10 mouse cellular contexts compared by ENCODE assay signal in genomic region chr4:152092751-152093293, GRCm38 (mm10). TPM values are rescaled to one million over a fixed set of nuclear protein-coding genes. Genes with fewer than 3 reads are reported as not detected.
DNase-seq lines count a peak whose midpoint lies in the region; ATAC-seq and TF ChIP-seq lines count a peak whose summit lies in the region.
"Had no signal": no experiment of that assay in that cellular context is flagged by ENCODE, and none has a peak within 500 bp of the region (broad histone marks: within the 10 kb centered on the region; RNA-seq: fewer than 3 reads in every experiment).

No protein-coding gene starts in this region.

- no peak overlapping the region for H3K4me3 ChIP-seq in kidney, embryonic 15.5 days (replicated peaks)
- H3K4me3 ChIP-seq in MEL (ENCODE audit: control insufficient read depth in 1 of 2, insufficient read depth in 1 of 2, low read depth in 2 of 2, low read length in 2 of 2) = 0 out of 4 replicates have a peak overlapping the region, but pooled peaks of 1 of the 2 experiments have one; percentile 8
- H3K4me3 ChIP-seq in embryonic facial prominence, embryonic 13.5 days = 0 out of 2 replicates have a peak overlapping the region, but pooled peaks have one; percentile 1
- H3K4me3 ChIP-seq in megakaryocyte, embryonic 14.5 days (replicated peaks) = peak overlapping the region; percentile 7

- peak overlapping the region; percentile 42; the same call in 1 of the 2 replicates for H3K27ac ChIP-seq in kidney, embryonic 15.5 days
- H3K27ac ChIP-seq in MEL (ENCODE audit: control insufficient read depth, low read depth, low read length) = peak overlapping the region; percentile 32
- H3K27ac ChIP-seq in embryonic facial prominence, embryonic 13.5 days = peak overlapping the region; percentile 72

- 48% methylated on average over 8 of the region's 8 CpGs for WGBS in kidney, embryonic 15.5 days
- WGBS in embryonic facial prominence, embryonic 13.5 days = 46% methylated on average over 8 of the region's 8 CpGs

- no peak for TF ChIP-seq CTCF in MEL (IDR thresholded peaks at IDR 0.05 in 2 of 3, conservative IDR thresholded peaks at IDR 0.05 in 1 of 3; ENCODE audit: control insufficient read depth in 1 of 3, insufficient read depth in 1 of 3, low read depth in 2 of 3, low read length in 3 of 3, poor library complexity in 1 of 3, severe bottlenecking in 1 of 3)

- ATAC-seq in kidney, embryonic 15.5 days (replicated peaks; ENCODE audit: low FRiP score) = peak; percentile 68
- ATAC-seq in embryonic facial prominence, embryonic 13.5 days (ENCODE audit: insufficient number of reproducible peaks, insufficient read depth, low FRiP score, low TSS enrichment, low read depth) = peak; percentile 43; the same call in 1 of the 2 replicates
- no peak for ATAC-seq in inflammation-experienced regulatory T-cells, adult 6 months

- no peaks in the 10 kb centered on the region for H3K9me3 ChIP-seq in kidney, embryonic 15.5 days (replicated peaks)
- no peaks in the 10 kb centered on the region for H3K9me3 ChIP-seq in MEL (replicated peaks; ENCODE audit: insufficient read depth, low read length)
- H3K9me3 ChIP-seq in embryonic facial prominence, embryonic 13.5 days = no peaks in the 10 kb centered on the region
- no peaks in the 10 kb centered on the region for H3K9me3 ChIP-seq in megakaryocyte, embryonic 14.5 days

- H3K4me2 ChIP-seq in kidney, embryonic 15.5 days = no peak overlapping the region
- H3K4me2 ChIP-seq in embryonic facial prominence, embryonic 13.5 days = peak overlapping the region; percentile 9; the same call in 1 of the 2 replicates

- peak in 1 of 2 experiments; percentile 21; a peak in 1 of 4 replicates for TF ChIP-seq POLR2A in MEL (IDR thresholded peaks at IDR 0.05; ENCODE audit: control insufficient read depth in 1 of 2, insufficient read depth in 1 of 2, low read depth in 1 of 2, low read length in 2 of 2, poor library complexity in 1 of 2)

- TF ChIP-seq EP300 in MEL (IDR thresholded peaks at IDR 0.05; ENCODE audit: low read depth in 1 of 2, low read length in 2 of 2) = 0 out of 4 replicates have a peak, but pooled peaks of 1 of the 2 experiments have one; percentile 36

- no peak for DNase-seq in kidney, adult 8-10 months
- peak; percentile 70 for DNase-seq in MEL (ENCODE audit: low read depth, low spot score)
- no peak for DNase-seq in ovary, postnatal 14 days (ENCODE audit: low spot score)
- no peak for DNase-seq in frontal cortex, postnatal 36 days (ENCODE audit: low spot score in 2 of 2)
- DNase-seq: adrenal gland, postnatal 10 days; gastrocnemius, postnatal 14 days had no signal

- peaks cover 54% of the 10 kb centered on the region for H3K4me1 ChIP-seq in kidney, embryonic 15.5 days
- peaks cover 24 to 43% of the 10 kb centered on the region in 2 experiments for H3K4me1 ChIP-seq in MEL (ENCODE audit: control insufficient read depth in 1 of 2, insufficient read depth in 2 of 2, low read length in 2 of 2)
- peaks cover 50% of the 10 kb centered on the region for H3K4me1 ChIP-seq in embryonic facial prominence, embryonic 13.5 days
- H3K4me1 ChIP-seq in megakaryocyte, embryonic 14.5 days = peaks cover 58% of the 10 kb centered on the region

- H3K36me3 ChIP-seq in kidney, embryonic 15.5 days = peaks cover 2% of the 10 kb centered on the region; the same call in 1 of the 2 replicates
- peaks cover 0 to 32% of the 10 kb centered on the region in 2 experiments; a peak in 2 of 4 replicates for H3K36me3 ChIP-seq in MEL (ENCODE audit: control insufficient read depth in 1 of 2, insufficient read depth in 2 of 2, low read length in 2 of 2)
- peaks cover 28% of the 10 kb centered on the region; the same call in 1 of the 2 replicates for H3K36me3 ChIP-seq in embryonic facial prominence, embryonic 13.5 days
- H3K36me3 ChIP-seq in megakaryocyte, embryonic 14.5 days (replicated peaks; ENCODE audit: low read length) = no peaks in the 10 kb centered on the region

- H3K9ac ChIP-seq in kidney, embryonic 15.5 days = no peak overlapping the region
- H3K9ac ChIP-seq in MEL (ENCODE audit: control insufficient read depth, low read depth, low read length, poor library complexity, severe bottlenecking) = peak overlapping the region; percentile 38
- H3K9ac ChIP-seq in embryonic facial prominence, embryonic 13.5 days = peak overlapping the region; percentile 32; the same call in 1 of the 2 replicates

- no peaks in the 10 kb centered on the region for H3K27me3 ChIP-seq in kidney, embryonic 15.5 days
- H3K27me3 ChIP-seq in MEL (ENCODE audit: control insufficient read depth in 1 of 2, insufficient read depth in 2 of 2, low read length in 2 of 2) = no peaks in the 10 kb centered on the region
- no peaks in the 10 kb centered on the region for H3K27me3 ChIP-seq in embryonic facial prominence, embryonic 13.5 days
- H3K27me3 ChIP-seq in megakaryocyte, embryonic 14.5 days (replicated peaks) = peaks cover 30% of the 10 kb centered on the region

- no peak for TF ChIP-seq RAD21 in MEL (IDR thresholded peaks at IDR 0.05; ENCODE audit: low read depth, low read length)

- H3K79me2 ChIP-seq in MEL (ENCODE audit: control insufficient read depth, insufficient read depth, low read length, poor library complexity) = no peaks in the 10 kb centered on the region

TF ChIP-seq in MEL, 35 proteins besides CTCF, POLR2A, EP300 and RAD21:
- TF ChIP-seq TCF12 (IDR thresholded peaks at IDR 0.05; ENCODE audit: low read depth, low read length) = 0 out of 2 replicates have a peak, but pooled peaks have one; percentile 3
- TF ChIP-seq POLR2AphosphoS2 (IDR thresholded peaks at IDR 0.05; ENCODE audit: low read length) = no peak

RNA-seq across cellular contexts. Expression of gene Plekhg5, which starts 20.5 kb away (rescaled TPM):
- polyA plus RNA-seq in kidney, embryonic 15.5 days (2015; fragmentation: Nextera tagmentation; extraction: Ambion mirVana) = 19.8 and 20.9 TPM in 2 replicates
- 9.6 and 10.8 TPM in 2 replicates for total RNA-seq in MEL (2012; rRNA removed)
- polyA plus RNA-seq in MEL (2012; ENCODE audit: insufficient read depth in 1 of 2, insufficient read length in 2 of 2, low read depth in 1 of 2, low replicate concordance in 2 of 2, missing spikeins in 1 of 2) = 10 to 100 TPM in 1 of 2 experiments, not detected in 1; 19.6 TPM
- polyA plus RNA-seq in embryonic facial prominence, embryonic 13.5 days (2015; fragmentation: Nextera tagmentation; extraction: Ambion mirVana) = 19.5 and 22.2 TPM in 2 replicates
- 3.6 and 5.5 TPM in 2 replicates for polyA plus RNA-seq in megakaryocyte, embryonic 14.5 days (2012; ENCODE audit: insufficient read depth, low replicate concordance)
- polyA plus RNA-seq in inflammation-experienced regulatory T-cells, adult 6 months (2017; shearing (Covaris generic)) = 1 to 10 TPM; 2.5 to 3.7 (median 2.9) TPM

RNA-seq across cellular contexts. Expression of gene Tnfrsf25, which starts 22.9 kb away (rescaled TPM):
- 1.5 and 2.4 TPM in 2 replicates for polyA plus RNA-seq in kidney, embryonic 15.5 days (2015; fragmentation: Nextera tagmentation; extraction: Ambion mirVana)
- total RNA-seq in MEL (2012; rRNA removed) = 0.49 and 1.1 TPM in 2 replicates
- polyA plus RNA-seq in MEL (2012; ENCODE audit: insufficient read depth in 1 of 2, insufficient read length in 2 of 2, low read depth in 1 of 2, low replicate concordance in 2 of 2, missing spikeins in 1 of 2) = under 1 TPM in 1 of 2 experiments, not detected in 1; 0.97 TPM
- polyA plus RNA-seq in embryonic facial prominence, embryonic 13.5 days (2015; fragmentation: Nextera tagmentation; extraction: Ambion mirVana) = 1.1 and 1.5 TPM in 2 replicates
- 0.56 TPM in 1 of 2 replicates, not detected in the other for polyA plus RNA-seq in megakaryocyte, embryonic 14.5 days (2012; ENCODE audit: insufficient read depth, low replicate concordance)
- polyA plus RNA-seq in inflammation-experienced regulatory T-cells, adult 6 months (2017; shearing (Covaris generic)) = 100 to 1,000 TPM; 125 to 133 (median 127) TPM

RNA-seq across cellular contexts. Expression of gene Nol9, which starts 53.7 kb away (rescaled TPM):
- 33.5 and 36.8 TPM in 2 replicates for polyA plus RNA-seq in kidney, embryonic 15.5 days (2015; fragmentation: Nextera tagmentation; extraction: Ambion mirVana)
- 75.1 and 80.9 TPM in 2 replicates for total RNA-seq in MEL (2012; rRNA removed)
- polyA plus RNA-seq in MEL (2012; ENCODE audit: insufficient read depth in 1 of 2, insufficient read length in 2 of 2, low read depth in 1 of 2, low replicate concordance in 2 of 2, missing spikeins in 1 of 2) = 100 to 1,000 TPM in 1 of 2 experiments, 10 to 100 TPM in 1; 80.3 to 114 TPM
- polyA plus RNA-seq in embryonic facial prominence, embryonic 13.5 days (2015; fragmentation: Nextera tagmentation; extraction: Ambion mirVana) = 34.4 and 34.8 TPM in 2 replicates
- 7.7 and 25.0 TPM in 2 replicates for polyA plus RNA-seq in megakaryocyte, embryonic 14.5 days (2012; ENCODE audit: insufficient read depth, low replicate concordance)
- 10 to 100 TPM in 2 of 3 experiments, 1 to 10 TPM in 1; 7.7 to 22.5 (median 10.2) TPM for polyA plus RNA-seq in inflammation-experienced regulatory T-cells, adult 6 months (2017; shearing (Covaris generic))

RNA-seq across cellular contexts. Expression of gene Tas1r1, which starts 54.5 kb away (rescaled TPM):
- 0.45 and 0.86 TPM in 2 replicates for polyA plus RNA-seq in kidney, embryonic 15.5 days (2015; fragmentation: Nextera tagmentation; extraction: Ambion mirVana)
- total RNA-seq in MEL (2012; rRNA removed) = 0.12 TPM in 1 of 2 replicates, not detected in the other
- polyA plus RNA-seq in MEL (2012; ENCODE audit: insufficient read depth in 1 of 2, insufficient read length in 2 of 2, low read depth in 1 of 2, low replicate concordance in 2 of 2, missing spikeins in 1 of 2) = under 1 TPM in 1 of 2 experiments, not detected in 1; 0.21 TPM
- polyA plus RNA-seq in embryonic facial prominence, embryonic 13.5 days (2015; fragmentation: Nextera tagmentation; extraction: Ambion mirVana) = 0.55 and 0.59 TPM in 2 replicates
- polyA plus RNA-seq in megakaryocyte, embryonic 14.5 days (2012; ENCODE audit: insufficient read depth, low replicate concordance) = 0.34 TPM in 1 of 2 replicates, not detected in the other
- not detected for polyA plus RNA-seq in inflammation-experienced regulatory T-cells, adult 6 months (2017; shearing (Covaris generic))
- total RNA-seq: adrenal gland, postnatal 10 days had no signal

RNA-seq across cellular contexts. Expression of gene Espn, which starts 59.3 kb away (rescaled TPM):
- 25.5 and 28.1 TPM in 2 replicates for polyA plus RNA-seq in kidney, embryonic 15.5 days (2015; fragmentation: Nextera tagmentation; extraction: Ambion mirVana)
- 4.5 and 5.0 TPM in 2 replicates for total RNA-seq in MEL (2012; rRNA removed)
- polyA plus RNA-seq in MEL (2012; ENCODE audit: insufficient read depth in 1 of 2, insufficient read length in 2 of 2, low read depth in 1 of 2, low replicate concordance in 2 of 2, missing spikeins in 1 of 2) = 10 to 100 TPM in 1 of 2 experiments, not detected in 1; 19.6 TPM
- 3.4 and 5.9 TPM in 2 replicates for polyA plus RNA-seq in embryonic facial prominence, embryonic 13.5 days (2015; fragmentation: Nextera tagmentation; extraction: Ambion mirVana)
- polyA plus RNA-seq in megakaryocyte, embryonic 14.5 days (2012; ENCODE audit: insufficient read depth, low replicate concordance) = 9.3 and 14.4 TPM in 2 replicates
- 10 to 100 TPM in 1 of 3 experiments, 1 to 10 TPM in 2; 6.0 to 13.1 (median 9.7) TPM for polyA plus RNA-seq in inflammation-experienced regulatory T-cells, adult 6 months (2017; shearing (Covaris generic))

Comparison
In these comparisons a context has a peak if more than half of its experiments do, and no peak if none do; other contexts are left out.
1. RNA of gene Tnfrsf25, which starts 22.9 kb away (polyA plus RNA-seq): 125 to 133 TPM in inflammation-experienced regulatory T-cells, adult 6 months; 1.5 to 2.4 TPM in kidney, embryonic 15.5 days, 1.1 to 1.5 TPM in embryonic facial prominence, embryonic 13.5 days, 0.97 TPM in MEL and 0.56 TPM in megakaryocyte, embryonic 14.5 days; every median in the first group is over 10 times any median in the second.
2. Peak in every context shown above with its lines, with median percentiles within 50 percentile points of each other: H3K27ac ChIP-seq.